Mouse (Mus musculus): ENCODE results near the gene Hfe2.

DNA sequence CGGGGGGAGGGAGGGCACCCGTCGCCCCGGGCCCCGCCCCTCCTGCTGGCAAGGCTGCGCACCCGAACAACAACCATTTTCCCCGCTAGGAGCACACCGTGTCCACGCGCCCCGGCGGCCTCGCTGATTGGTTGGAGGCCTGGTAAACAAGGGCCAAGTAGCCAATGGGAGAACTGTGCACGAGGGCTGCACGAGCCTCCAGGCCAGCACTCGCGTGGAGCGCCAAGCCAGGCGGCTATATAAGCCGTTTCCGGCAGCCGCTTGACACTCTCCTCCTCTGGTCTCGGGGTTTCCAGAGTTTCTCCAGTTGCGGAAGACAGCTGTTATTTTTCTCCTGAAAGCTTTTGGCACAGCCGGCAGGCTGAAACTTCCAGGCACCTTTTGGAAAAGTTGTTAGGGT lies 32.7 kb downstream of the Hfe2 start, which contains the start of gene Txnip:
- TF ChIP-seq CTCF (IDR thresholded peaks at IDR 0.05; ENCODE audit: low read depth) (peak; percentile 65), EP300 (optimal IDR thresholded peaks at IDR 0.05) (peak; percentile 96)
